Mouse (Mus musculus) heart, adult 8-10 months (tissue): ENCODE results near the gene Kif12. TPM values are rescaled to one million over a fixed set of nuclear protein-coding genes. Genes with fewer than 3 reads are reported as not detected.

Experiments
- DNase-seq: peaks from one replicate; pipeline ENCODE4 v3.0.0; 2022; ENCODE audit warnings: low spot score
- total RNA-seq, 4 experiments: library from RNA; stranded (reverse); gene quantifications; 2 replicates each; pipeline ENCODE4 v1.2.4; 2022

The Kif12 gene
- not detected for total RNA-seq

GRCm38 (mm10) chr4:63171969-63172685, at the start of gene Kif12:
Gene Kif12 (minus strand): TSS chr4:63172131.
- no peak for DNase-seq

- DNase-seq: peak; percentile 67
These were observed 49.4 kb upstream of the Kif12 start for GRCm38 (mm10) chr4:63221096-63221958.

- no peak for DNase-seq
These were observed 47.7 kb upstream of the Kif12 start for GRCm38 (mm10) chr4:63219635-63220034.

- DNase-seq: no peak
These were observed 47.1 kb upstream of the Kif12 start for GRCm38 (mm10) chr4:63219059-63219458.

GRCm38 (mm10) chr4:63217513-63217912, 45.6 kb upstream of the Kif12 start:
- DNase-seq: no peak

GRCm38 (mm10) chr4:63216566-63216965, 44.6 kb upstream of the Kif12 start:
- DNase-seq: no peak

GRCm38 (mm10) chr4:63215993-63216531, 44.1 kb upstream of the Kif12 start:
- no peak for DNase-seq

- peak; percentile 62 for DNase-seq
These were observed 43.5 kb upstream of the Kif12 start for GRCm38 (mm10) chr4:63215185-63215992.

GRCm38 (mm10) chr4:63213907-63214621, 42.1 kb upstream of the Kif12 start, which contains the start of gene Col27a1:
Gene Col27a1 (plus strand): TSS chr4:63214004.
- no peak for DNase-seq

GRCm38 (mm10) chr4:63205583-63205982, 33.7 kb upstream of the Kif12 start:
- no peak for DNase-seq

- no peak for DNase-seq
These were observed 31.9 kb upstream of the Kif12 start for GRCm38 (mm10) chr4:63203874-63204273.

GRCm38 (mm10) chr4:63199366-63199765, 27.4 kb upstream of the Kif12 start:
- DNase-seq: no peak

GRCm38 (mm10) chr4:63194366-63194765, 22.4 kb upstream of the Kif12 start:
- no peak for DNase-seq

- DNase-seq: no peak
These were observed 19.7 kb upstream of the Kif12 start for GRCm38 (mm10) chr4:63191641-63192040.

- no peak for DNase-seq
These were observed 14.4 kb upstream of the Kif12 start for GRCm38 (mm10) chr4:63186281-63186870.

GRCm38 (mm10) chr4:63181556-63181955, 9.6 kb upstream of the Kif12 start:
- DNase-seq: peak; percentile 19

- no peak for DNase-seq
These were observed 809 bp downstream of the Kif12 start for GRCm38 (mm10) chr4:63171122-63171521.

- DNase-seq: no peak
These were observed 1.9 kb downstream of the Kif12 start for GRCm38 (mm10) chr4:63170061-63170460.

GRCm38 (mm10) chr4:63166323-63166722, 5.6 kb downstream of the Kif12 start:
- DNase-seq: no peak

- DNase-seq: no peak
These were observed 6.3 kb downstream of the Kif12 start for GRCm38 (mm10) chr4:63165636-63166035.
